Mouse (Mus musculus) brown adipose tissue, adult 24 weeks (tissue): ENCODE results near the gene Rad21l. TPM values are rescaled to one million over a fixed set of nuclear protein-coding genes. Genes with fewer than 3 reads are reported as not detected.
"Not testable (repeated sequence)": the region's sequence is repeated elsewhere in the genome, so short reads cannot be mapped to it uniquely, and the experiment has no call there.

Experiments used
- H3K27ac ChIP-seq: fragments of 200-500 bp; replicated peaks from 2 replicates; pipeline ENCODE4 v1.5.1; 2012; ENCODE audit warnings: low read depth, mild to moderate bottlenecking, low read length
- H3K4me1 ChIP-seq: fragments of 200-500 bp; 2 replicates; pipeline ENCODE4 v1.6.1; 2012; ENCODE audit warnings: low read length, mixed read lengths; ENCODE audit not compliant: control insufficient read depth, insufficient read depth, insufficient read length
- H3K4me3 ChIP-seq: fragments of 200-500 bp; 2 replicates; pipeline ENCODE4 v1.5.1; 2012; ENCODE audit warnings: low read depth, mild to moderate bottlenecking, low read length, moderate library complexity; ENCODE audit not compliant: insufficient read depth
- polyA plus RNA-seq: library from polyadenylated mRNA; stranded (reverse); fragments of >200 nt; gene quantifications from 2 replicates; pipeline ENCODE4 v1.2.4, GENCODE M21; 2012; ENCODE audit not compliant: missing spikeins, insufficient read depth, insufficient read length

Rad21l gene
- polyA plus RNA-seq, 1 experiment: not detected

DNA sequence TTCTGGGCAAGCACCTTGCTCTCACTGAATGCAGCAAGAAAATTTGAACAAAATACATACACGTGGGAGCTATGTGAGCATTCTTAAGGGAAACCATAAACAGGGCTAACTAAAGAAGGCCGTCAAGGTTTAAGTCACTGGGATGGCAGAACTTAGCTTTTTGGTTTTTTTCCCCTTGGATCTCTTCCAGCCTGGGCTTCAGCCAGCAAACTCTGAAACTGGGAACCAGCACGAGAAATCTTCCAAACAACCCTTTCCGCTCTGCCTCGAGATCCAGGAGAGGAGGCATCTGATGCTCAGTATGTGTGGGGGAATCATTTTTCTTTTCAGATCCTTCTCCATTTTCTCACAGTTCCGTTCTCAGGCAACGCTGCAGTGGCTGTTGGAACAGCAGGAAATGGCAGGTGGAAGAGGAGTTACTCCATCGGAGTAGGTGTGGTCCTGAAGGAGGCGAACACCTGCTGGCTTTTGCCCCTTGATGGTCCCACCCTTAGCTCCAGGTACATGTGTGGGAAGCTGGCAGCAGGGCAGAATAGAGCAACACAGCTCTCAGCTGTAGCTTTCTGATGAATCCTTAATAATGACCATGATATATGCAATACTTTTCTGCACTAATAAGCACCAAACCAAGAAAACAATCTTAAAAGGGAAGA, 32.8 kb downstream of the Rad21l start:
- H3K27ac ChIP-seq: no peak overlapping the region
- H3K4me3 ChIP-seq: no peak overlapping the region
- H3K4me1 ChIP-seq: no peaks in the 10 kb centered on the region

DNA sequence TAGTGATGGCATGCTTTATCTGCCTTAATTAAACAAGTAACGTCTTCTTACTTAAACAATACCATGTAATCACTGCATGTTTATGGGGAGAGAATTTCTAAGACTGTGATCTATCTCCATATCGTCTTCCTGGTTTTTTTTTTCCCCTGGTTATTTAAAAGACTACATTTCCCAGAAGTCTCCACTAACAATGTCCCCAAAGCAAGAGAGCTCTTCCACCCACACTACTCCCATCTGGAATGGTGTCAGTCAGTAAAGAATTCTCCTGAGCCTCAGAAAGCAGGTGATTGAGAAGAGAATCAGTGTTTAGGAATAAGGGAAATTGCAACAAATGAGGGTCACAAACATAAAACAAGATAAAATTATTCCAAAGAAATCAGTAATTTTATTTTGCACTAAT, 33.4 kb downstream of the Rad21l start:
- Histone ChIP-seq H3K4me3 (no peak overlapping the region), H3K27ac (no peak overlapping the region)

DNA sequence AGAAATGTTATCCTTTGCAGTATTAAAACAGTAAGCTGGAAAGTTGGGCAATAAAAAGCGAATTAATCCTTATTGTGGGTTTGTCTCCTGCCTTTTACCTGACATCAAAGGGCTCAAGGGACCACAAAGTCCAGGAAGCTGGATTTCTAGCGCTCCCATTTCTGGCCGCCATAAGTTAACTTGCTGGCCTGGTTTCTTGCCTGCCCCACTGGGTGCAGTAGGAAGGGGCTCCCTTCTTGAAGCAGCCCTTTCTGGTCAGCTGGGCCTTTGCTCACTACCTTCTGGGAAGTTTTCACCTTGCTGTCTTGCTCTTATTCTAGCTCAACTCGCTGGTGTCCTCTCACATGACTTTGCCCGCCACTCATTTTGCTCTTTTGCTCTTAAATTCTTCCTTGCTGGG, 35.4 kb downstream of the Rad21l start:
- H3K4me3 ChIP-seq: no peak overlapping the region
- H3K27ac ChIP-seq: no peak overlapping the region

More for the DNA sequence above, 33.4 kb downstream of the Rad21l start:
- H3K4me1 ChIP-seq: no peaks in the 10 kb centered on the region

DNA sequence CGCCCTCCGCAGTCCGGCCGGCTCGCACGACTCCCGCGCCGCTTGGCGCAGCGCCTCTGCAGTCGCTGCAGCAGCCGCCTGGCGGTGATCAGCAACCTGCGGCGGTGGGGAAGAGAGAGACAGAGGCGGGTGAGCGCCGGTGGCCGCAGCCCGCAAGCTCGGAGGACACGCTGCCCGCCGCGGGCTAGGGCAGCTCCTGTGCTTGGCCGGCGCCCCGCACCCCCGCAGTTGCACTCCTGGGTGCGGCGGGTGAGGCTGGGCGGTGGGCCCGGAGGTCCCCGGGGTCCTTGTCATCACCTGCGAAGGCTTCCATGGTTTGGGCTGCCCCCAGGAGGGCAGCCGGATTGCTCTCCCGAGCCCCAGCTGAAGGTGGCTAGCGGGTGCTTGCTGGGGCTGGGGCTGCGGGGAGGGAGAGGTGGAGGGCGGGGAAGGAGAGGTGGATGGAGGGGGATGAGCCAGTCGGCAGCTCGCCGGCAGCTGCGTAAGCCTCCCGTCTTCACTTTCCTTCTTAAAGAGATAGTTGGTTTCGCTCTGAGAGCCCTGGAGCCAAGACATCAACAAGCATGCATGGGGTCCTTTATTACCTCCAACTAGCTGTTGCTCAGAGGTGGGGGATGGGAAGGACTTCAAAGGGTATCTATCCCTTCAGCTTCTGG, 36.0 kb downstream of the Rad21l start, which contains the start of gene Snph:
TSS of gene Snph (minus strand) at position 435 of the 656 bp plus-strand sequence.
- Histone ChIP-seq H3K27ac (no peak within 1 kb of the TSS), H3K4me3 (peak within 1 kb of the TSS; percentile 58), H3K4me1 (no peaks in the 10 kb centered on the region)

More for the DNA sequence above, 35.4 kb downstream of the Rad21l start:
- no peaks in the 10 kb centered on the region for H3K4me1 ChIP-seq

DNA sequence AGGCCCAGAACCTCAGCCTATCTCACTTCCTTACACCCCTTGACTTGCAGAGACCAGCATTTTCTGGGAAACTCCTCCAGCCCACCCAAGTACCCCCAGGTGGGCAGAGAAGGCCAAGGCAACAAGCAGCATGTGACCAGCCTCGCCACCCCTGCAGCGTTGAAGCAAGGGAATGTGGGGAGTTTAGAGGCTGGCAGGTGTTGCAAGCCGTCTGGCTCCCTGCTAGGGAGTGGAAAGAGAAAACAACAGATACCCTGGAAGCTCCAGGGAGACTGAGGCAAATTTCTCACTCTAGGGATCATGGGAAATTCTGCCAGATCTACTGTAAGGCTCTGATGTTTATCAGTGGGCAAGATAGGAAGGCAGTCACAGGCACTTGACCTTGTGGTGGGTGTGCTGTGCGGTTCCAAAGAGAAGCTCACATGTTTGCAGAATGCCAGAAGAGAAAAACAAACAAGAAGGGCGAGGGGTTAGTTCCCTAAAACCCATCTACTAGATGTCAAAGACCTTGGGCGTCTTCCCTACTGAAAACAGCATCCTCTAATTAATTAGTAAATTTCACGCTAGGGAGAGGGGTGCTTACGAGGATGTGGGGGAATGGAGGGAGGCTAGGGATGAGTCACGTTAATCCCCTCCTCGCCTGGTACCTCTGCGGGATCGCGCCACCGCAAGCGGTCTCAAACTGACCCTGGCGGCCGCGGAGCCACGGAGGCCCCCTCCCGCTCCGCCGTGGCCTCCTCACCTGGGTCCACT, 36.8 kb downstream of the Rad21l start:
- no peak overlapping the region for H3K27ac ChIP-seq
- no peaks in the 10 kb centered on the region for H3K4me1 ChIP-seq
- H3K4me3 ChIP-seq: peak overlapping the region; percentile 58

DNA sequence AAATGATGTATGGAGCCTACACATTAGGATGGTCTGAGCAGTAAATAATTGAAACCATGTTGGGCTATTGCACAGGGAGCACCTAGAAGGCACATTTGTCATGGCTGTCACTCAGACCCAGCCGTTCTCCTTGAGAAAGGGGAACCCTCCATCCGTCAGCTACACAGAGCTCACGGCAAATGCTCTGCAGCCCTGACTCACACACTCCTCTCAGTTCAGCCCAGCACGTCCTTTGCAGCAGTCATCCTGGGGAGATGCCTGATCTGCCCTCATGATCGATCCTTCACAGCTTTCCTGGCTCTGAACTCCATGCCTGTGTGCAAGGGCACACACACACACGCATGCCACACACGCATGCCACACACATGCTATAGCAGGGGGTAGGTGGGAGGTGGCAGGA, 39.0 kb downstream of the Rad21l start:
- Histone ChIP-seq H3K4me1 (no peaks in the 10 kb centered on the region), H3K4me3 (no peak overlapping the region), H3K27ac (no peak overlapping the region)

DNA sequence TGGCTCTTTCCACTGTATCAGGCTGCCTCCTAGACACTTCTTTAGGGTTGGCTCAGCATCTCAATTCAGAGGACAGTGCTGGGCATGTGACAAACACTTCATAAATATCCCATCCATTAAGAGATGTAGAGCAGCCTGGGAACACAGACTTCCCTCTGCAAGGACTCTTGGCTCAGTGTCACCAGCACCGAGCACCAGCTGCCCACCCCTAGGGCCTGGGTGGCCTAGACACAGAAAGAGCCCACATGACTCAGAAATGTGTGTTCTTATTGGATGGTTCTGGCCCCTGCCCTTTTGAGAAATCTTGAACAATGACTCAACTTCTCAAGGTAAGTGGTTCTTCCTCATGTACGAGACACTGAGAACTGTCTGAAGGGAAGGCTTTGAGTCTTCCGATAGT, 40.3 kb downstream of the Rad21l start:
- no peak overlapping the region for H3K27ac ChIP-seq
- H3K4me3 ChIP-seq: no peak overlapping the region
- no peaks in the 10 kb centered on the region for H3K4me1 ChIP-seq

DNA sequence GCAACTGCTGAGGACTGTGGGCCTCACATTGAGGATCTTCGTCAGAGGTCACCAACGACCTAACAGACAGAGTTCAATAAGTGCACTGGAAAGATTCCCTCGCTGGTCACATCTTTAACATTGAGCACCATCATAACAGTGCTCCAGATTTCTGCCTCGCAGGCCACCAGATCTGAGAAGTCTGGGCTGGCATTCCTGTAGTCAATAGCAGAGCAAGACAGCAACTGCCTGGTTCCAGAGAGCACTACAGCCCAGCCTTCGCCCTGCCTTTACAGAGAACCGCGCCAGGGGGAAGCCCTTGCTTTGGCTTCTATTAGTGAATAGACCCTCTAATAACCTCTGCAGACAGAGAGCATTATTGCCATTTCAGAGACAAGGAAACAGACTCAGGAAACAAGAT, 42.0 kb downstream of the Rad21l start:
- Histone ChIP-seq H3K4me1 (no peaks in the 10 kb centered on the region), H3K4me3 (no peak overlapping the region), H3K27ac (no peak overlapping the region)

DNA sequence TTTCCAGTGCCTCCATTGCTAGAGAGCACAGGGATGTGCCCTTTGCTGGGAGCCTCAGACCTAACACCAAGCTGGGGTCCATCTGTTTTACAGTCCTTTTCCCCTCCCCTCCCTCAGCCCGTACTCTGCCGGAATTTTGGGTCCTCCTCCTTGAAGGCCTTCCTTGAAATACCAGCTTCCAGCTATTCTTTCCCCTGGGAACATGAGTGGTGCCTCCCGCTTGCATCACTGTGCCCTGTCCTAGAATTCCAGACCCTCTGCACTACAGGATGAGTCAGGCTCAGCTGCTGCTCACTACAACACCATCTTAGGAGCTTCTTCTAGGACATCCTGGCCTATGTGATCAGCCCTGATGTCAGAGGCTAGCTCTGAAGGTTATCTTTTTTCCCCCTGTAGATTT, 44.6 kb downstream of the Rad21l start:
- H3K27ac ChIP-seq: no peak overlapping the region
- H3K4me1 ChIP-seq: no peaks in the 10 kb centered on the region
- no peak overlapping the region for H3K4me3 ChIP-seq

DNA sequence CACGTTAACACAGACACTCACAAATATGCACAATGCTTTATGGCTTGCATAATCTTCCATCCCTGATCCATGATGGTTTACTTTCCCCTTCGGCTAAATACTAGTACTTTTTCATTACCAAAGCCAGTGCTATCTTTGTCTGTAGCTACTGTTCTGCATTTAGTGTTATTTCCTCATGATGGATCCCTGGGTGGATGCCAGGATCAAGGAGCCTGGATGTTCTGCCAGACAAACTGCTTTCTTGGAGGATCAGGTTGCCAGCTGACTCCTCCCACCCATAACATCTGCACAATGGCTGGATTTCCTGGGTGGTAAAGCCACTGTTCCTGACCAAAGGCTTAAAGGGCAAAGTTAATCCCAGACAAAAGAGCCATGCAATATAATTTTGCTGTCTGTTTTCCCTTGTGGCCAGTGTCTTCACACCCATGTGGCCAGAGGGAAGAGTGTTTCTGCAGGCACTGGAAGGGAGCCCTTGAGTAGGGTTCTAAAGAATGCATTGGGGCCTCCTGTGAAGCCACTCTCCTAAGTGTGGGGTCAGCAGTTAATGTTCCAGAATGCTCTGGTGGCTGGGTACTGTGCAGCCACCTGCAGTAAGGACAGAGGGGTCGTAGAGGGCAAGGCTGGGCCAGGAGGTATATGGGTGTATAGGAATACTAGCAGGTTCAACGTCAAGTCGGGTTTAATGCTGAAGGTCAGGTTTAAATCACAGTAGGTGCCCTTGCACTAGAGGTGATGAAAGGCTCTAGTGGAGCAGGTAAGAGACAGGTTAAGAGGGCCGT, 51.6 kb downstream of the Rad21l start:
- no peaks in the 10 kb centered on the region for H3K4me1 ChIP-seq
- H3K27ac ChIP-seq: no peak overlapping the region
- H3K4me3 ChIP-seq: no peak overlapping the region

DNA sequence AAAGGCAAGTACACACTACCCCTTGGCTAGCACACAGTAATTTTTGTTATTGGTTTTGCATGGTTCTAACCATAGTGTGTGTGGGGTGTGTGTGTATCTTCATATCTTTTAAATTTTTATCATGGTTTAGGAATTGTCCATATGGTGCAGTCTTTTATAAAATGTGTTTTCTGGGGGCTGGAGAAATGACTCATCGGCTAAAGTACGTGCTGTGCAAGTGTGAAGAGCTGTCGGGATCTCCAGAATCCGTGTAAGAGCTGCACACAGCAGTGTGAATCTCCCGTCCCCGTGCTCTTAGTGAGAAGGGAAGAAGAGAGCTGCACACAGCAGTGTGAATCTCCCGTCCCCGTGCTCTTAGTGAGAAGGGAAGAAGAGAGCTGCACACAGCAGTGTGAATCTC, 52.6 kb downstream of the Rad21l start:
- H3K4me1 ChIP-seq, H3K27ac ChIP-seq, H3K4me3 ChIP-seq: not testable (repeated sequence)

DNA sequence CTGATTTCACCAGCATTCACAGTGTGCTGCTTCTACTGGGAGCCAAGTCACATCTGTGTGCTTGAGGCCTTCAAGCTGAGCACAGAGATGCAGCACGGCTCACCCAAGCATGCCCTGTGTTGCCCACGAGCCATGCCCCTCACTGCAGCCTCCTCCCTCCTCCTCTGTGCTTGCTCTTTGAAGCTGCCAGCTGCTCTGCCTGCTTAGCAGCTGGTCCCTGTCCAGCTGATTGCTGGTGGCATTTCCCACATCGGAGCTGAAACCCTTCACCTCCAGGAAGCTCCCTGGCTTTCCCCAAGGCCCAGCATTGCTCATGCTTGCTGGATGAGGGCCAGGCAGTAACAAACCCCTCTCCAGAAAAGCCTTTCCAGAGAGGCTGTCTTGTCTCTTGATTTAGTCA, 58.4 kb downstream of the Rad21l start:
- no peaks in the 10 kb centered on the region for H3K4me1 ChIP-seq
- H3K27ac ChIP-seq: no peak overlapping the region
- no peak overlapping the region for H3K4me3 ChIP-seq

DNA sequence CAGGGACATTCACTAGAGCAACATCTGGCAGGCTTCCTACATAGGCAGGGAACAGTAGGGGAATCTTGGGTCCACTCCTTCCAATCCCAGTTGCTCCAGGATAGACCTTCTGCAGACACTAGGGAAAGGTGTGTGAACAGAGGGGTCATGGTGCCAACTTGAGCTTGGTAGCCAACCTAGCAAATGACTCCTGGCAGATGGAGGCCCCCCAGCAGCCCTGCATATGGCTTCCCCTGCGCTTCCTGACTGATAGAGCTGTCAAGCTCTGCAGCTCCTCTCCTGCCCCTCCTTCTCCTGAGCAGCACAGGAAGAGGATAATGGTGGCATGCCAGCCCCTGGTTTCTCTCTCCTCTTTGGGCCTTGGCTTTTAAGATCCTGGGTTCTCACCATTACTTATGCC, 59.9 kb downstream of the Rad21l start:
- no peak overlapping the region for H3K4me3 ChIP-seq
- no peak overlapping the region for H3K27ac ChIP-seq
- no peaks in the 10 kb centered on the region for H3K4me1 ChIP-seq

DNA sequence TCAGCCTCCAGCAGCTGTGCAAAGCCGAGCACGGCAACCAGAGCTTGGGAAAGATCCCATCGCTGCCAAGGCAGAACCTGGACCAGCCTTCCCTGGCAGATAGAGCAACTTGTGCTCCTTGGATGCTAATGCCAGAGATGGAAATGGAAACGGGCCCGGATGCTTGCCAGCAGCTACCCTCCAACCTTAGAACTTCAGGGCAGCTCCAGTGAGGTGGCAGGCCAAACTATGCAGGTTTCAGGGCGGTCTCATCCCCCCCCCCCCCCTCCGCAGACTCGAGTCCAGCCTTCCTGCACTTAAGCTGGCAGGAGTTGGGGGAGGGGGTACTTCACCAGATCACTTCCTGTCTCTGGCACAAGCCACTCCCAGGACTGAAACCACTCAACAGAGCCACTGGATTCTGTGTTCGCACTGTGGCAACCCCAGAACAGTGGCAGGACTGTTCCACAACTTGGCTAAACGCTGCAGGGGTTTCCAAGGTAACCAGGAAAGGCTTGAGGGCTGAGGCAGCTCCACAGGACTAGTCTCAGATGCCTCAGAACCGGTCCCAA, 62.8 kb downstream of the Rad21l start:
- Histone ChIP-seq H3K4me1 (no peaks in the 10 kb centered on the region), H3K27ac (no peak overlapping the region), H3K4me3 (no peak overlapping the region)

DNA sequence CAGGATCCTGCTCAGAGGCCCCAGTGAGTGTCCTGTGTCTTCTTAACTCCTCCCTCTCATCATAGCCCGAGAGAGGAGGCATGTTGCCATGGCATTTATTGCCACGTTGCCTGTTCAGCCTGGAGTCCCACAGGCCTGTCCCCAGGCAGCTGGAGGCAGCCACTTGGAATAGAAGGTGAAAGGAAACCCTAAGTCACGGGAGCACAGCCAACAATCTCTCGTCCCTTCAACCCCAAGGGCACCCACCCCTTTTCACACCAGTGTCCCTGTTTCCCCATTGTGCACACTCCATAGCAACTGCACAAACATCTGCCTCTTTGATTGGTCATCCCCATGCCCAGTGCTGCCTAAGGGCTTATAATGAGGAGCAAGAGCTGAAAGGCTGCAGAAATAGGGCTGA, 64.7 kb downstream of the Rad21l start:
- no peak overlapping the region for H3K4me3 ChIP-seq
- H3K27ac ChIP-seq: no peak overlapping the region
- H3K4me1 ChIP-seq: no peaks in the 10 kb centered on the region
